Mouse (Mus musculus) spleen, adult 2 months (tissue): ENCODE data around the gene Babam2.

Experiments
- CTCF ChIP-seq: fragments of 200-500 bp; IDR thresholded peaks from 2 replicates; pipeline ENCODE4 v1.5.1; 2011; ENCODE audit warnings: mild to moderate bottlenecking, inconsistent platforms; ENCODE audit not compliant: insufficient read depth, insufficient read length, insufficient replicate concordance; ENCODE audit errors: extremely low read depth
- POLR2A ChIP-seq: fragments of 200-500 bp; IDR thresholded peaks from 2 replicates; pipeline ENCODE4 v1.6.1; 2011; ENCODE audit warnings: low read depth, low read length, inconsistent platforms

DNA sequence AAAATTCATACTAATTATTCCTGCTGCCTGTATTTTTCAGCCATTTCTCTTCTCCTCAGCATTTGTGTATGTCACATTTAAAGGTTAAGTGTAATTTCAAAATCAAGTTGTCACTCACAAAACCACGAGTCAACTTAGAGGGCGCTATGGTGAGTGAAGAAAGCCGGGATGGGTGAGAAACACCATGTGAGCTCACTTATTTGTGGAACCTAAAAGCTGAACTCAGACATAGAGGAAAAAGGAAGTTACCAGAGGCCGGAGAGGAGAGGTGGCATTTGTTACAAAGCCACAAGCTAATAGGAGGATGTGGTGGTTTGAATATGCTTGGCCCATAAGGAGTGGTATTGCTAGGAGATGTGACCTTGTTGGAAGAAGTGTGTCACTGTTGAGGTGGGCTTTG lies 17.3 kb upstream of the Babam2 start:
- TF ChIP-seq CTCF (no peak), POLR2A (no peak)
